In the genomic region with DNA sequence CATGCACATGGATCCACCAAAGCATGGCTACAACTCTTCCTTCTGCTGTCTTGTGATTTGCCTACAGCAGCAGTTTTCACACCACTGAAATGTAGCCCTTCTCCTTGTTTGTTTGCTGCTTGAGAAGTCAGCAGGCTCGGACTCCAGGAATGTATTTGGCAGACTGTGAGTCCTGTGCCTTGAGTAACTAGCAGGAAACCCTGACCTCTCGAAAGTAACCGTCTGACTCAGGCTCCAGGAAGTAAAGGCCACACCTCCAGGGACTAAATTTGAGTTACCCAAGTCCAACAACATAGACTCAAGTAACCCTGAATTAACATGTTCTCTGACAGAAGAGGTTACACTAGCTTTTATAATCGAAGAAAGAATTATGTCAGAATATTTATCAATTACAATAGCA, we compare ENCODE assay signal across 13 mouse cellular contexts.
DNase-seq lines count a peak whose midpoint lies in the region; ATAC-seq and TF ChIP-seq lines count a peak whose summit lies in the region.
"Had no signal": no experiment of that assay in that cellular context is flagged by ENCODE, and none has a peak within 500 bp of the region (broad histone marks: within the 10 kb centered on the region; RNA-seq: fewer than 3 reads in every experiment).

No protein-coding gene starts in this region.

- DNase-seq in heart, adult 11 months: peak; percentile 89
- DNase-seq in heart, embryonic 10.5 days (ENCODE audit: low spot score): no peak
- peak; percentile 82 for DNase-seq in adipocyte (ENCODE audit: low spot score)
- peak; percentile 59 for DNase-seq in kidney, postnatal 0 days (ENCODE audit: low spot score)
- DNase-seq in lung, postnatal 36 days: peak; percentile 66
- no peak for DNase-seq in retina, embryonic 14.5 days (ENCODE audit: low spot score)
- DNase-seq in layer of hippocampus, postnatal 10 days (ENCODE audit: low spot score in 2 of 2): no peak
- DNase-seq in embryo, embryonic 10 days (ENCODE audit: low spot score): no peak
- DNase-seq: cerebellum, adult 9-10 months; gastrocnemius, adult 2 months; spleen, adult 18-20 months; thymus, adult 18-20 months had no signal

- no peak overlapping the region for H3K4me2 ChIP-seq in kidney, postnatal 0 days (ENCODE audit: low read length)
- H3K4me2 ChIP-seq: limb, embryonic 13.5 days had no signal

- no peak overlapping the region for H3K9ac ChIP-seq in kidney, postnatal 0 days (ENCODE audit: low read depth, low read length)
- H3K9ac ChIP-seq: limb, embryonic 13.5 days had no signal

- 59% methylated on average over 4 of the region's 4 CpGs for WGBS in heart, embryonic 10.5 days
- 45% methylated on average over 4 of the region's 4 CpGs for WGBS in kidney, postnatal 0 days

- H3K27me3 ChIP-seq in heart, embryonic 10.5 days (ENCODE audit: insufficient read depth, poor library complexity, severe bottlenecking): no peaks in the 10 kb centered on the region
- H3K27me3 ChIP-seq in kidney, postnatal 0 days (ENCODE audit: insufficient read depth, low read length): no peaks in the 10 kb centered on the region
- H3K27me3 ChIP-seq: limb, embryonic 13.5 days had no signal

- no peaks in the 10 kb centered on the region for H3K9me3 ChIP-seq in heart, embryonic 10.5 days
- no peaks in the 10 kb centered on the region for H3K9me3 ChIP-seq in kidney, postnatal 0 days (replicated peaks; ENCODE audit: low read length)
- H3K9me3 ChIP-seq: limb, embryonic 13.5 days had no signal

- no peak overlapping the region for H3K27ac ChIP-seq in heart, embryonic 10.5 days
- H3K27ac ChIP-seq in kidney, postnatal 0 days: no peak overlapping the region
- H3K27ac ChIP-seq: gastrocnemius, adult 2 months; limb, embryonic 13.5 days had no signal

- peaks cover 3% of the 10 kb centered on the region; the same call in 1 of the 2 replicates for H3K4me1 ChIP-seq in heart, embryonic 10.5 days
- no peaks in the 10 kb centered on the region; the same call in 1 of the 2 replicates for H3K4me1 ChIP-seq in kidney, postnatal 0 days (replicated peaks; ENCODE audit: insufficient read depth, low read length)
- H3K4me1 ChIP-seq: limb, embryonic 13.5 days had no signal

- ATAC-seq in kidney, postnatal 0 days (replicated peaks; ENCODE audit: low FRiP score, low read depth): no peak

- TF ChIP-seq CTCF in kidney, postnatal 0 days (IDR thresholded peaks at IDR 0.05; ENCODE audit: low read depth): no peak

- H3K4me3 ChIP-seq in heart, embryonic 10.5 days: no peak overlapping the region
- H3K4me3 ChIP-seq in kidney, postnatal 0 days (replicated peaks; ENCODE audit: low read depth, low read length): no peak overlapping the region
- H3K4me3 ChIP-seq: gastrocnemius, adult 2 months; limb, embryonic 13.5 days had no signal

- H3K36me3 ChIP-seq in heart, embryonic 10.5 days: no peaks in the 10 kb centered on the region
- H3K36me3 ChIP-seq in kidney, postnatal 0 days (ENCODE audit: insufficient read depth, low read length): no peaks in the 10 kb centered on the region
- H3K36me3 ChIP-seq: limb, embryonic 13.5 days had no signal

Comparison
In these comparisons a context has a peak if more than half of its experiments do, and no peak if none do; other contexts are left out.
1. DNase-seq: peak in heart, adult 11 months (single experiment), adipocyte (single experiment), kidney, postnatal 0 days (single experiment) and lung, postnatal 36 days (single experiment); none in heart, embryonic 10.5 days (single experiment), retina, embryonic 14.5 days (single experiment), layer of hippocampus, postnatal 10 days (0 of 2) and embryo, embryonic 10 days (single experiment).